Mouse (Mus musculus): Measurements from ENCODE around the gene Gpd2. TPM values are rescaled to one million over a fixed set of nuclear protein-coding genes. Genes with fewer than 3 reads are reported as not detected.

Gene Gpd2
- total and polyA plus RNA-seq, 2 experiments from 2014 or later: 31.1 to 33.0 TPM

DNA sequence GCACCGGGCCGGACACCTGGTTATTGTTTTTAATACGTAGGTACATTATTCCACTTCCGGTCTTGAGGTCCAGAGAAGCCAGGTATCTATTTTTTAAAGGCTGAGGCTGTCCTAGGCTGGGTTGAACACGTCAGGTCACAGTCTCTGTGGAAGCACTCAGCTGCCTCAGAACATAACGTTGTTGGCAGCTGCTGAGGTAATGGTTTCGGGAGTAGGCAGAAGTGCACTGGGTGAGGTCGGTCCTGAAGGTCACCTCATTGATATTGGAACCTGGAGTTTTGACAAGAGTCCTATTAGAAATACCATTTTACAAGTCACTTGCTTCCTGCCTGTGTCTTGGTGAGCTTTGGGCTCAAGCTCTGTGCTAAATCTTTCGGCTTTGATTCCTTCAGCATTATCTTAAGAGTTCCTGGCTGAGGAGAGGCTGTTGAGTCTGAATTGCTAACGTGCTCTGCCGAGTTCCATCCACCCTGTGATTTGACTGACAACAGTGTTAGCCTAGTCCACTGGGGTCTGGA is 17.8 kb downstream of the Gpd2 start:
- no peaks in the 10 kb centered on the region for H3K36me3 ChIP-seq (ENCODE audit: insufficient read depth, low read length)
- TF ChIP-seq CTCF (IDR thresholded peaks at IDR 0.05): no peak
- H3K27me3 ChIP-seq (ENCODE audit: insufficient read depth, low read length): no peaks in the 10 kb centered on the region
- DNase-seq (ENCODE audit: low spot score) (no peak), ATAC-seq (ENCODE audit: low FRiP score) (no peak)
- no peak overlapping the region for H3K27ac ChIP-seq (ENCODE audit: low read depth, low read length)
- no peak overlapping the region for H3K4me2 ChIP-seq (ENCODE audit: low read depth, low read length, poor library complexity, severe bottlenecking)
- no peak overlapping the region for H3K4me3 ChIP-seq (ENCODE audit: low read depth, low read length)
- 74% methylated on average over 11 of the region's 11 CpGs for WGBS
- H3K9me3 ChIP-seq (ENCODE audit: low read length): no peaks in the 10 kb centered on the region
- H3K4me1 ChIP-seq (ENCODE audit: insufficient read depth, low read length): no peaks in the 10 kb centered on the region
- no peak overlapping the region for H3K9ac ChIP-seq (replicated peaks; ENCODE audit: low read length, poor library complexity, severe bottlenecking)

DNA sequence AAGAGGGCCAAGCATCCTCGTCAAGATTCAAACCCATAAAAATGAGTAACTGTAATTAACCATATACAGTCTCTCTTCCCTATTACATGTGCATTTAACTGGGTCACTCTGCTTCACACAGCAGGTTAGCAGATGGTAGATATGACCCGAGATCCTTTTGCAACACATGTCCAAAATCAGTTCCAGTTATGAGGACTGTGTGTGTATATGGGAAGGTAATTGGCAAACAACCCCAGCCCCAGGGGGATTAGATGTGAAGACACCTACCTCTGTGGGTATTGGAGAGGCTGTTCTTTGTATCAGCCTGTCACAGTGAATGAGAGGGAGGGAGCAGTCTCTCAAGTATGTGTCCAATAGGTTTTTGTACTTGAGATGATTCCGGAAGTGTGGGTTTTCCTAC is 18.4 kb downstream of the Gpd2 start:
- H3K27me3 ChIP-seq (ENCODE audit: insufficient read depth, low read length): no peaks in the 10 kb centered on the region
- TF ChIP-seq CTCF (IDR thresholded peaks at IDR 0.05): no peak
- no peak overlapping the region for H3K9ac ChIP-seq (replicated peaks; ENCODE audit: low read length, poor library complexity, severe bottlenecking)
- no peak for ATAC-seq (ENCODE audit: low FRiP score)
- H3K4me3 ChIP-seq (ENCODE audit: low read depth, low read length): no peak overlapping the region
- H3K4me2 ChIP-seq (ENCODE audit: low read depth, low read length, poor library complexity, severe bottlenecking): no peak overlapping the region
- H3K4me1 ChIP-seq (ENCODE audit: insufficient read depth, low read length): no peaks in the 10 kb centered on the region
- WGBS: 49% methylated on average over 3 of the region's 3 CpGs
- no peak overlapping the region for H3K27ac ChIP-seq (ENCODE audit: low read depth, low read length)
- no peaks in the 10 kb centered on the region for H3K36me3 ChIP-seq (ENCODE audit: insufficient read depth, low read length)
- no peaks in the 10 kb centered on the region for H3K9me3 ChIP-seq (ENCODE audit: low read length)
- DNase-seq (ENCODE audit: low spot score): peak; percentile 14

DNA sequence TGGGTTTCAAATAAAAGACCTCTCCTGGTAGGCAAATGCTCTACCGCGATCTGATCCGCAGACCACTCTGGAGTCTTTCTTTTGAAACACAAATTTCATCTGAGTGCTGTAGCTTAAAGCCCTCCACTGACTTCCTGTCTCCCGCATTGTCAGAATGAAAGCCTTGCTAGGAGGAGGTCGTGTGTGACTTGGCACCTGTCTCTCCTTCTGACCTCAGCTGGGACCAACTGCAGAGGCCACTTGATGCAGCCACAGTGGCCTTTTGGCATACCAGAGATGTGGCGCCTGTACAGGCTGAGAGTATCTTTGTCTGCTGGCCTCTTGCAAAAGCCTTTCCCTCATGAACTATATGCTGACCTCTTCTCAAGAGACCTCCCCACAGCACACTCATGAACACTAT is 19.0 kb downstream of the Gpd2 start:
- Histone ChIP-seq H3K9me3 (ENCODE audit: low read length) (no peaks in the 10 kb centered on the region), H3K4me1 (ENCODE audit: insufficient read depth, low read length) (no peaks in the 10 kb centered on the region), H3K27me3 (ENCODE audit: insufficient read depth, low read length) (no peaks in the 10 kb centered on the region), H3K9ac (replicated peaks; ENCODE audit: low read length, poor library complexity, severe bottlenecking) (no peak overlapping the region), H3K27ac (ENCODE audit: low read depth, low read length) (no peak overlapping the region), H3K4me3 (ENCODE audit: low read depth, low read length) (no peak overlapping the region), H3K4me2 (ENCODE audit: low read depth, low read length, poor library complexity, severe bottlenecking) (no peak overlapping the region), H3K36me3 (ENCODE audit: insufficient read depth, low read length) (no peaks in the 10 kb centered on the region)
- TF ChIP-seq CTCF (IDR thresholded peaks at IDR 0.05): no peak
- 23% methylated on average over 6 of the region's 6 CpGs for WGBS
- DNase-seq (ENCODE audit: low spot score): peak; percentile 51
- no peak for ATAC-seq (ENCODE audit: low FRiP score)

DNA sequence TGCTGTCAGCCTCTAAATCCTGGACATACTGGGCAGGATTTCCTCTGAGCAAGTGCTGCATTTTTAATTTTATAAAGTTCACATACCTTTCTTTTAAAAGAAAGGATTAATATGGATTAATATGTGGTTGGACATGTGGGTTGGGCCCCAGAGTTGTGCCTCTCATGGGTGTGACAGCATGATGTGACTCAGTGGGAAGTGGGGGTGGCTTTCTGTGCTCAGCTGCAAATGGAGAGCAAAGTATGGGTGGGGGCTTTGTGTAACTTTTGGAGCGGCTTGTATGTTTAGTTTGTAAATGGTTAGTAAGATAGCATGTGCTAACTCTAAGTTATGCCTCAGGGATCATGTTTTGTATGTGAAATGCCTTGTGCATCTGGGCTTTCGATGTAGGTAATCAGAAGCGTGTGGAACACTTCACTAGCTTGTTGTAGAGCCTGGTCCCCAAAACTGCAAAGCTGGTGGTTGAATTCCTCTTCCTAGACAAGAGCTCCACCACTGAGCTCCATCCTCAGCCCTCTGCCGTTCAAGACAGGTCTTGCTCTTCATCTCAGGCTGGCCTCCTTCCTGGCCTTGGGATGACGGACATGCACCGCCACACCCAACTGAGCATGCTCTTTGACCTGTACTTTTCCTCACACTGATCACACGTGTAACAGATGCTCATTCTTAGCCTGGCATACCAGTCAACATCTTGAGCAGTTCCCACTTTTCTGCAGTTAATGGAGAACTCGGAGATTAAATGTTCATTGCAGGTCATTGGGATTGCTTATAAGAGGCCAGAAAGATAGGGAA is 24.0 kb downstream of the Gpd2 start:
- Histone ChIP-seq H3K9me3 (ENCODE audit: low read length) (no peaks in the 10 kb centered on the region), H3K9ac (replicated peaks; ENCODE audit: low read length, poor library complexity, severe bottlenecking) (no peak overlapping the region), H3K4me2 (ENCODE audit: low read depth, low read length, poor library complexity, severe bottlenecking) (no peak overlapping the region), H3K27ac (ENCODE audit: low read depth, low read length) (no peak overlapping the region), H3K36me3 (ENCODE audit: insufficient read depth, low read length) (no peaks in the 10 kb centered on the region), H3K4me3 (ENCODE audit: low read depth, low read length) (no peak overlapping the region), H3K27me3 (ENCODE audit: insufficient read depth, low read length) (no peaks in the 10 kb centered on the region), H3K4me1 (ENCODE audit: insufficient read depth, low read length) (no peaks in the 10 kb centered on the region)
- 86% methylated on average over 8 of the region's 8 CpGs for WGBS
- no peak for TF ChIP-seq CTCF (IDR thresholded peaks at IDR 0.05)
- DNase-seq (ENCODE audit: low spot score): no peak
- ATAC-seq (ENCODE audit: low FRiP score): no peak

DNA sequence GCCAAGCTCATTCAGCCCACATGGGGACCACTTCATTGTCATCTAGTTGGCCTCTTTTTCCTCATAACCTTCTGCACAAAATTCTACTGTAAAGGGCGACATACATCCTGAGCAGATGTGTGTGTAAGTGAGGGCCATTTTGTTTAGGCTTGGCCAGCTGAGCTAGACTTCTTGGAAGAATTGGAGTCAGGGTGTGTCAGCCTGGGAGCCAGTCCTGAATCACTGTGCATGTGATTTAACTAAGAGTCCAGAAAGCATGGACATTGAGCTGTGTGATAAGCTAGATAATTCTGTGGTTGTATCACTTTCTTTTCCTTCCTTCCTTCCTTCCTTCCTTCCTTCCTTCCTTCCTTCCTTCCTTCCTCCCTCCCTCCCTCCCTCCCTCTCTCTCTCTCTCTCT is 26.0 kb downstream of the Gpd2 start:
- ATAC-seq (ENCODE audit: low FRiP score) (no peak), DNase-seq (ENCODE audit: low spot score) (no peak)
- TF ChIP-seq CTCF (IDR thresholded peaks at IDR 0.05): no peak
- 88% methylated on average over 1 of the region's 1 CpGs for WGBS
- no peak overlapping the region for H3K27ac ChIP-seq (ENCODE audit: low read depth, low read length)
- no peaks in the 10 kb centered on the region for H3K4me1 ChIP-seq (ENCODE audit: insufficient read depth, low read length)
- no peaks in the 10 kb centered on the region for H3K36me3 ChIP-seq (ENCODE audit: insufficient read depth, low read length)
- no peaks in the 10 kb centered on the region for H3K27me3 ChIP-seq (ENCODE audit: insufficient read depth, low read length)
- no peaks in the 10 kb centered on the region for H3K9me3 ChIP-seq (ENCODE audit: low read length)
- H3K9ac ChIP-seq (replicated peaks; ENCODE audit: low read length, poor library complexity, severe bottlenecking): no peak overlapping the region
- H3K4me3 ChIP-seq (ENCODE audit: low read depth, low read length): no peak overlapping the region
- H3K4me2 ChIP-seq (ENCODE audit: low read depth, low read length, poor library complexity, severe bottlenecking): no peak overlapping the region

DNA sequence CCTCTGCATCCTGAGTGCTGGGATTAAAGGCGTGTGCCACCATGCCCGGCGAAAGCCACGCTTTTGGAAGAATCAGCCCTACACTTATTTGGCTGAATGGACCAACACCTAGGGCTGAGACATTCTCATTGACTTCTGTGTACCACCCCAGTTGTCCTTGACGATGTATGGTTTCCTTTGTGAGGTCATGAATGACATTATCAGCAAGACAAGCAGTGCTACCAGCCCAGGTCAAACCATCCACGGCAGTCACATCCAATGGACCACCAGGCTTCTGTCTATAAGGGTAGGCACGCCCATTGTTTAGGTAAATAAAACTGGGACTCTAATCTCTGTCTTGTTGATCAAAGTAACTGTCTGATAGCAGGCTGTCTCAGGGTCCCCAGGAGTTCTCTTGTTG is 27.5 kb downstream of the Gpd2 start:
- H3K27me3 ChIP-seq (ENCODE audit: insufficient read depth, low read length): peaks cover 4% of the 10 kb centered on the region; the same call in 1 of the 2 replicates
- no peaks in the 10 kb centered on the region for H3K9me3 ChIP-seq (ENCODE audit: low read length)
- H3K4me1 ChIP-seq (ENCODE audit: insufficient read depth, low read length): no peaks in the 10 kb centered on the region
- DNase-seq (ENCODE audit: low spot score) (no peak), ATAC-seq (ENCODE audit: low FRiP score) (no peak)
- H3K9ac ChIP-seq (replicated peaks; ENCODE audit: low read length, poor library complexity, severe bottlenecking): no peak overlapping the region
- no peak overlapping the region for H3K4me2 ChIP-seq (ENCODE audit: low read depth, low read length, poor library complexity, severe bottlenecking)
- TF ChIP-seq CTCF (IDR thresholded peaks at IDR 0.05): no peak
- 90% methylated on average over 7 of the region's 7 CpGs for WGBS
- H3K27ac ChIP-seq (ENCODE audit: low read depth, low read length): no peak overlapping the region
- no peaks in the 10 kb centered on the region for H3K36me3 ChIP-seq (ENCODE audit: insufficient read depth, low read length)
- no peak overlapping the region for H3K4me3 ChIP-seq (ENCODE audit: low read depth, low read length)
